Mouse (Mus musculus): Measurements from ENCODE around the gene Birc5.
"Not testable (repeated sequence)": the region's sequence is repeated elsewhere in the genome, so short reads cannot be mapped to it uniquely, and the experiment has no call there.

Gene Birc5

DNA sequence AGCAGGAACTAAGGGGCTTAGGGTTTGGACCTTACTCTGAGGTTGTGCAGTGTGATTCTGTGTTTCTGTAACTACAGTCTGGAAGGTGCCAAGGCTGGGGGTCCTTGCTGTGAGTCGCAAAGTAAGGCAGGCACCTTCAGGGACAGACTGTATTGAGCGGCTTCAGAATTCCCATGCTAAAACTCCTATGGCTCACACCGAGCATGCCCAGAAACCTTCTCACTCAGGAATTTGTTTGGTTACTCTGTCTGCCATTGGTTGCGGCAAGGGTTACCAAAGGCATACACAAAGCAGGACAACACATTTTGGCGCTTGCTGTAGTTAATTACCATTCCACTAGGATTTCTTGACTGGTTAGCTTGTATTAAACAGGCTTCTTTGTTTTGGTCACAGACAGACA, 22.9 kb upstream of the Birc5 start:
- DNase-seq (ENCODE audit: extremely low read depth, insufficient read length, low spot score): no peak

DNA sequence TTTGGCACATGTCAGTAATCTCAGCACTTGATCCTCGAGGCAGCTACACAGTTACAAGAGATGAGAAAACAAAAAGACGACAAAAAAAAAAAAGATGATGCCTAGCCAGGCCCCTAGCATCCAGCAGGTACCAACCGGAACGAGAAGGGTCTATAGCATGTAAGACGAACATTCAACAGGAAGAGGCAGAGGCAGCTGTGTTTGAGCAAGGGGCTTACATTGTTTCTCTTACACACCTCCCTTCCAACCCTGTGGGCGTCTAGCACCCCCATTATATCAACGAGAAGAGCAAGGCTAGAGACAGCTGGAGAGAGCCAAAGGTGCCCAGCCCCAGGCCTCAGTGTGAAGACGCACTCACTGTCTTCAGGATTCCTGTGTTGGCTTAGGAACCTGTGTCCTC, 22.1 kb upstream of the Birc5 start:
- no peak for DNase-seq (ENCODE audit: extremely low read depth, insufficient read length, low spot score)

GRCm38 (mm10) chr11:117827386-117827785, 21.7 kb upstream of the Birc5 start:
- no peak for DNase-seq (ENCODE audit: extremely low read depth, insufficient read length, low spot score)

DNA sequence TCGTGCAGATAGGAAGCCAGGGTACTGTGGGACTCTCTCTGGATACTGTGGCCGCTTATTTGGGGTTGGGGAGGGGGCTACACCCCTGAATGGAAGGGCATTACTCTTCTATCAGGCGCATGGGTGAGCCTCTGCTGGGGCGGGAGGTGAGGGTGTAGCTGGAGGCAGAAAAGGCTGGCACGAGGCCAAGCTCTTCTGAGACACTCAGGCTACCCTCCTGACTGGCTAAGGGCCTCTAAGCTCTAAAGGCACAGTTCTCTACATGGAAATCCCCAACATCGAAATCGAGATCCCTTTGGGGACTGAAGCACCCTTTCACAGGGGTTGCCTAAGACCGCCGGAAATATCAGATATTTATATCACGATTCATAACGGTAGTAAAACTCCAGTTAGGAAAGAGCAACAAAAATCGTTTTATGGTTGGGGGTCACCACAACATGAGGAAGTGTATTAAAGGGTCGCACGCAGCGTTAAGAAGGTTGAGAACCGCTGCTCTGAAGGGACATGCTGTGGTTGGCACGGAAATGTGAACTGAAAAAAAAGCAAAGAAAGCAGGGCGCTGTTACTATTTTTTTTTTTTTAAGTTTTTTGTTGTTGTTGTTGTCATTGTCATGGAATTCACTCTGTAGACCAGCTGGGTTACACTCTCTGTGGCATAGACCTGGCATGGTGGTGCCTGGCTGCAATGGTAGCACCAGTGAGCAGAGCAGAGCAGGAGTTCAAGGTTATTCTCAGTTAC, 20.7 kb upstream of the Birc5 start:
- DNase-seq (ENCODE audit: extremely low read depth, insufficient read length, low spot score): peak; percentile 74

- DNase-seq (ENCODE audit: extremely low read depth, insufficient read length, low spot score): no peak
These were observed 20.0 kb upstream of the Birc5 start for GRCm38 (mm10) chr11:117828888-117829604.

- no peak for DNase-seq (ENCODE audit: extremely low read depth, insufficient read length, low spot score)
These were observed 19.3 kb upstream of the Birc5 start for GRCm38 (mm10) chr11:117829671-117830215.

GRCm38 (mm10) chr11:117830401-117830800, 18.6 kb upstream of the Birc5 start:
- DNase-seq (ENCODE audit: extremely low read depth, insufficient read length, low spot score): no peak

- DNase-seq (ENCODE audit: extremely low read depth, insufficient read length, low spot score): peak; percentile 92
These were observed 16.7 kb upstream of the Birc5 start for GRCm38 (mm10) chr11:117832086-117832969.

DNA sequence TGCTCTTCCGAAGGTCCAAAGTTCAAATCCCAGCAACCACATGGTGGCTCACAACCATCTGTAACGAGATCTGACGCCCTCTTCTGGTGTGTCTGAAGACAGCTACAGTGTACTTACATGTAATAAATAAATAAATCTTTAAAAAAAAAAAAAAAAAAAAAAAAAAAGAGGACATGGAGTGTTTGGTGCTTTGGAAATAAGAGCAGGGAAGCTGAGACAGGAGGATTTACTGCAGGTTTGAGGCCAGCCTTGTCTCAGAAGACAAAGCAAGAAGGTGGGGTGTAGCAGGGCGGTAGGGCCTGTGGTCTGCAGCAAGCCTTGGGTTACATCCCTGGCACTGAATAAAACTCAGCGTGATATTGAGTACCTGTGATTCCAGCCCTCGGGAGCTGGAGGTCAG, 15.5 kb upstream of the Birc5 start:
- not testable (repeated sequence) for DNase-seq (ENCODE audit: extremely low read depth, insufficient read length, low spot score)

- DNase-seq (ENCODE audit: extremely low read depth, insufficient read length, low spot score): no peak
These were observed 15.0 kb upstream of the Birc5 start for GRCm38 (mm10) chr11:117834086-117834485.

DNA sequence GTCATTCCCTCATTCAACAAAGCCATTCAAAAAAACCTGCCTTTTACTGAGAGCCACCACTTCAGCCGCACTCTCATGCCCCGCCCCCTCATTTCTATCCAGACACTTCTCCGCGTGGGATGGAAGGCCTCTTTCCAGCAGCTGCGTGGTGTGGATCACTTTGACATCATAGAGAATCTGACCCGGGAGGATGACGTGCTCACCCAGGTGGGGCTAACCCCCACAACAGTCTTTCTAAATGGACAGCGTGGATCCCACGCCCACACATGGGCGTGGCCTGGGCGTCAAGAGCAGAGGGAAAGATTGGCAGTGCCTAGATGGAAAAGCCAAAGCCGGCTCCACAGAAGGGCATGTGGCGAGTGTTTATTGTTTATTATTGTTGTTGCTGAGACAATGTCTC, 12.7 kb upstream of the Birc5 start:
- no peak for DNase-seq (ENCODE audit: extremely low read depth, insufficient read length, low spot score)

DNA sequence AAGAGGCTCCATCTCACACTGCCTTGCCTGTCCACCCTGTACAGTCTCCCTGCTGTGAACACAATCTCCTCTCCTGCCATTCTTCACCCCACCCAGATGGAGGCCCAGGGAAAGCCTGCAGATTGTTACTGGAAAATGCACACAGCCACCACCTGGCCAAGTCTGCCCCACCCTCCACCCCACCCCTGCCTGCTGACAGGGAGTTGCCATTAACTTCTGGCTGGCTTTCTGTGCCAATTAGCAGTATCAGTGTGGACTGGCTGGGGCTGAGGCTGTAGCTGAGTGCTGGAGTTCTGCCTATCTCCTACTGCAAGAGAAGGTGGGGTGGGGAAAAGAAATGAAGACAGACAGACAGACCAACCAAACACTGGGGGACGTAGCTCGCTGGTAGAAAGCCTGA, 10.5 kb upstream of the Birc5 start:
- DNase-seq (ENCODE audit: extremely low read depth, insufficient read length, low spot score): no peak

- no peak for DNase-seq (ENCODE audit: extremely low read depth, insufficient read length, low spot score)
These were observed 10.0 kb upstream of the Birc5 start for GRCm38 (mm10) chr11:117839021-117839420.

GRCm38 (mm10) chr11:117840910-117841309, 8.1 kb upstream of the Birc5 start:
- no peak for DNase-seq (ENCODE audit: extremely low read depth, insufficient read length, low spot score)

DNA sequence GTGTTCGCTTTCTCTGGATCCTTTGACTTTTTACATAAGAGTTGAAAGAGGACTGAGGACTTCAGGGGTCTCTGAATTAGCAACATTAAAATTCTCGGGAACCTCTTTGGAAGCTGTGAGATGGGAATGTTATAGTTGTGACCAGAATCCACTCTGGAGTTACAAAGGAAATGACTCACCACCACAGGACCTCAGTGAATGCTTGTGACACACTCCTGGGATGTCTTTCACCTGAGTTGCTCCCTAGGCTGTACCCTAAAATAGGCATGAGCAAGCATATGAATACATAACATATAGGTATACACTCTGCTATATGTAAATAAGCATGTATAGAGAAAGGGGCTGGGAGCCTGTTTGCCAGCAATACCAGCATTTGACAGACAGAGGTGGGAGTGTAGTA, 5.6 kb upstream of the Birc5 start:
- DNase-seq (ENCODE audit: extremely low read depth, insufficient read length, low spot score): peak; percentile 50

- DNase-seq (ENCODE audit: extremely low read depth, insufficient read length, low spot score): no peak
These were observed 4.1 kb upstream of the Birc5 start for GRCm38 (mm10) chr11:117844997-117845396.

DNA sequence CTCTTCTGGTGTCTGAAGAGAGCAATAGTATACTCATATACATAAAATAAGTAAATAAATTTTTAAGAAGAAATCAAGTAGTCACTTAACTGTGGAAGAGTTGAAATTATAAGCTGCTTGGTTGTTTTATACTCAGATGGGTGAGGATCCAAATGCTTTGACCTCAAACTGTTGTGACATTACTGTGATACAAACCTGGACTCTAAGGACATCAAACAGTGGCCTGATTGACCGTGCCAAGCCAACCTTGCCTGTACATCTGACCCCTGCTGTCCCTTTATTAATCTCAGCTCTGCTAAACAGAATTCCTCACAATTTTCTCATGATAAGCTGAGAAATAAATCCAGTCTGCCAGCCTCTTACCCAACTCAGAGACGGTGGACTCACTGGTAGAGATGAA, 3.4 kb upstream of the Birc5 start:
- DNase-seq (ENCODE audit: extremely low read depth, insufficient read length, low spot score): no peak

GRCm38 (mm10) chr11:117846640-117847039, 2.4 kb upstream of the Birc5 start:
- DNase-seq (ENCODE audit: extremely low read depth, insufficient read length, low spot score): no peak

DNA sequence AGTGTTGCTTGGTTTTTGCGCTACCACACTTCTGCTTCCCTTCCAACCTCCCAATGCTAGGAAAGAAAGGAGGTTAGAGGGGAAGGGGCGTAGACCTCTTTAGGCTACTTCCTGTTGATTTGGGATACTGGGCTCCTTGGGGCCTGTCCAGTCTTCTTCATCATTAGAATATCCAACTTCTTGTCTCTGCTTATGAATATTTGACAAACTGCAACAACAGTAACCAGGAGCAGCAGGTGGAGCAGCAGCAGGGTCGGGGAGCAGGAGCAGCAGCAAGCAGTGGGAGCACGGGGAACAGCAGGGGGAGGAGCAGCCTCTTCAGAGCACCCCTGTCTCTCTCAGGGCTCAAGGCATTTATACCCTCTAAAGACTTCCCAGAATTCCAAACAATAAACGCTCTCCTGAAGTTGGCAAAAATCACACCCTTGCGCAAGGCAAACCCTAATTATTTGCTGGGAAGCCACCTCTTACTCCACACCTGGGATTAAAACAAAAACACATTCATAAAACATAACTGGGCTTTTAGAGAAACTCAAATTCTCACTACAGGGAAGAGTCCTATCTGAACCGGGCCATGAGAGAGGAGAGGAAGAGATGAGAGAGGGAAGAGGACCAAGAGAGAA, 1.3 kb upstream of the Birc5 start:
- DNase-seq (ENCODE audit: extremely low read depth, insufficient read length, low spot score): peak; percentile 42

GRCm38 (mm10) chr11:117848271-117848984, 623 bp upstream of the Birc5 start:
- DNase-seq (ENCODE audit: extremely low read depth, insufficient read length, low spot score): no peak
